Mouse (Mus musculus) olfactory bulb, adult 2 months (tissue): ENCODE data around the gene Bend5. TPM values are rescaled to one million over a fixed set of nuclear protein-coding genes. Genes with fewer than 3 reads are reported as not detected.

Source experiments
- H3K27ac ChIP-seq: fragments of 200-500 bp; 2 replicates; pipeline ENCODE4 v1.5.1; 2012; ENCODE audit warnings: low read depth, low read length; ENCODE audit not compliant: insufficient read depth
- H3K4me1 ChIP-seq: fragments of 200-500 bp; 2 replicates; pipeline ENCODE4 v1.6.1; 2012; ENCODE audit warnings: low read length; ENCODE audit not compliant: control insufficient read depth, insufficient read depth
- H3K4me3 ChIP-seq: fragments of 200-500 bp; 2 replicates; pipeline ENCODE4 v1.5.1; 2012; ENCODE audit warnings: mild to moderate bottlenecking, low read depth, low read length, moderate library complexity; ENCODE audit not compliant: insufficient read depth
- CTCF ChIP-seq: fragments of 200-500 bp; IDR thresholded peaks from 2 replicates; pipeline ENCODE4 v1.5.1; 2012; ENCODE audit warnings: low read depth, mild to moderate bottlenecking, low read length, moderate library complexity; ENCODE audit not compliant: insufficient read depth
- POLR2A ChIP-seq: fragments of 200-500 bp; IDR thresholded peaks from 2 replicates; pipeline ENCODE4 v1.6.1; 2012; ENCODE audit warnings: mild to moderate bottlenecking, low read depth, low read length, moderate library complexity; ENCODE audit not compliant: insufficient read depth
- WGBS: fragments of 180-500 bp; shearing (Covaris S2); methylation state at CpG from one replicate; pipeline ENCODE4 v1.1.7; 2018; 5-methylcytosine and 5-hydroxymethylcytosine counted together
- polyA plus RNA-seq: library from polyadenylated mRNA; stranded (reverse); fragments of >200 nt; gene quantifications from 2 replicates; pipeline ENCODE4 v1.2.4, GENCODE M21; 2012; ENCODE audit warnings: low replicate concordance; ENCODE audit not compliant: missing spikeins, insufficient read depth, insufficient read length

Bend5 gene
- polyA plus RNA-seq, 1 experiment = not detected

- H3K4me1 ChIP-seq = no peaks in the 10 kb centered on the region
- 91% methylated on average over 2 of the region's 2 CpGs for WGBS
- H3K27ac ChIP-seq = no peak overlapping the region
- no peak for TF ChIP-seq POLR2A
- TF ChIP-seq CTCF = no peak
- no peak overlapping the region for H3K4me3 ChIP-seq
These were observed 16.4 kb downstream of the Bend5 start for GRCm38 (mm10) chr4:111431186-111431585.

GRCm38 (mm10) chr4:111432013-111432412, 17.2 kb downstream of the Bend5 start:
- Histone ChIP-seq H3K4me3 (no peak overlapping the region), H3K4me1 (no peaks in the 10 kb centered on the region), H3K27ac (no peak overlapping the region)
- TF ChIP-seq POLR2A (no peak), CTCF (no peak)
- 87% methylated on average over 5 of the region's 5 CpGs for WGBS

GRCm38 (mm10) chr4:111432417-111432816, 17.6 kb downstream of the Bend5 start:
- H3K4me3 ChIP-seq = no peak overlapping the region
- WGBS = 92% methylated on average over 5 of the region's 5 CpGs
- H3K4me1 ChIP-seq = no peaks in the 10 kb centered on the region
- TF ChIP-seq POLR2A = no peak
- no peak for TF ChIP-seq CTCF
- H3K27ac ChIP-seq = no peak overlapping the region

GRCm38 (mm10) chr4:111441709-111442108, 26.9 kb downstream of the Bend5 start:
- Histone ChIP-seq H3K4me3 (no peak overlapping the region), H3K4me1 (peaks cover 6% of the 10 kb centered on the region), H3K27ac (no peak overlapping the region)
- TF ChIP-seq CTCF (no peak), POLR2A (no peak)
- 95% methylated on average over 1 of the region's 1 CpGs for WGBS

GRCm38 (mm10) chr4:111442435-111443238, 27.8 kb downstream of the Bend5 start:
- no peak overlapping the region for H3K27ac ChIP-seq
- 74% methylated on average over 1 of the region's 1 CpGs for WGBS
- no peak overlapping the region for H3K4me3 ChIP-seq
- peaks cover 6% of the 10 kb centered on the region for H3K4me1 ChIP-seq
- TF ChIP-seq POLR2A = no peak
- no peak for TF ChIP-seq CTCF

- 18% methylated on average over 10 of the region's 10 CpGs for WGBS
- H3K4me1 ChIP-seq = peaks cover 6% of the 10 kb centered on the region
- TF ChIP-seq CTCF = no peak
- no peak for TF ChIP-seq POLR2A
- H3K4me3 ChIP-seq = no peak overlapping the region
- H3K27ac ChIP-seq = 0 out of 2 replicates have a peak overlapping the region, but pooled peaks have one; percentile 9
These were observed 29.3 kb downstream of the Bend5 start for GRCm38 (mm10) chr4:111443906-111444615.

GRCm38 (mm10) chr4:111444616-111445160, 29.9 kb downstream of the Bend5 start:
- TF ChIP-seq CTCF (no peak), POLR2A (no peak)
- 0% methylated on average over 1 of the region's 1 CpGs for WGBS
- Histone ChIP-seq H3K27ac (no peak overlapping the region), H3K4me1 (peaks cover 6% of the 10 kb centered on the region), H3K4me3 (no peak overlapping the region)

- no peak overlapping the region for H3K27ac ChIP-seq
- TF ChIP-seq POLR2A (no peak), CTCF (no peak)
- 86% methylated on average over 3 of the region's 3 CpGs for WGBS
- H3K4me1 ChIP-seq = peaks cover 6% of the 10 kb centered on the region
- no peak overlapping the region for H3K4me3 ChIP-seq
These were observed 33.1 kb downstream of the Bend5 start for GRCm38 (mm10) chr4:111447918-111448317.

GRCm38 (mm10) chr4:111448586-111448985, 33.8 kb downstream of the Bend5 start:
- TF ChIP-seq CTCF = no peak
- TF ChIP-seq POLR2A = no peak
- Histone ChIP-seq H3K27ac (no peak overlapping the region), H3K4me3 (no peak overlapping the region), H3K4me1 (peaks cover 3% of the 10 kb centered on the region)
- WGBS = 98% methylated on average over 4 of the region's 4 CpGs
